Mouse (Mus musculus) forebrain, embryonic 11.5 days (tissue): ENCODE results near the gene Vat1l. TPM values are rescaled to one million over a fixed set of nuclear protein-coding genes. Genes with fewer than 3 reads are reported as not detected.

Source experiments
- ATAC-seq: fragments of 200-750 bp; cut with Nextera tagmentation; replicated peaks from 2 replicates; pipeline ENCODE4 v1.8.0; 2017; ENCODE audit warnings: moderate TSS enrichment; ENCODE audit not compliant: low FRiP score
- DNase-seq: peaks from one replicate; pipeline ENCODE4 v3.0.0-alpha.2; 2017; ENCODE audit warnings: low spot score
- H3K27ac ChIP-seq: fragments of 300-500 bp; sonication (generic); 2 replicates; pipeline ENCODE4 v1.5.1; 2014; ENCODE audit warnings: low read depth, low read length
- H3K27me3 ChIP-seq: fragments of 300-500 bp; sonication (generic); 2 replicates; pipeline ENCODE4 v1.6.1; 2014; ENCODE audit warnings: mild to moderate bottlenecking, low read length, mixed read lengths; ENCODE audit not compliant: control insufficient read depth, insufficient read depth
- H3K36me3 ChIP-seq: fragments of 300-500 bp; sonication (generic); 2 replicates; pipeline ENCODE4 v1.6.1; 2014; ENCODE audit warnings: mild to moderate bottlenecking, low read length, moderate library complexity, mixed read lengths; ENCODE audit not compliant: control insufficient read depth, insufficient read depth
- H3K4me1 ChIP-seq: fragments of 300-500 bp; sonication (generic); replicated peaks from 2 replicates; pipeline ENCODE4 v1.6.1; 2014; ENCODE audit warnings: low read length, mixed read lengths; ENCODE audit not compliant: control insufficient read depth, insufficient read depth
- H3K4me2 ChIP-seq: fragments of 300-500 bp; sonication (generic); 2 replicates; pipeline ENCODE4 v1.6.1; 2014; ENCODE audit warnings: low read depth, mild to moderate bottlenecking, low read length, moderate library complexity, mixed read lengths; ENCODE audit not compliant: severe bottlenecking
- H3K4me3 ChIP-seq: fragments of 300-500 bp; sonication (generic); 2 replicates; pipeline ENCODE4 v1.5.1; 2014; ENCODE audit warnings: low read depth, low read length
- H3K9ac ChIP-seq: fragments of 300-500 bp; sonication (generic); 2 replicates; pipeline ENCODE4 v1.6.1; 2014; ENCODE audit warnings: low read length
- H3K9me3 ChIP-seq: fragments of 300-500 bp; sonication (generic); 2 replicates; pipeline ENCODE4 v1.6.1; 2016; ENCODE audit warnings: low read length, mixed read lengths; ENCODE audit not compliant: control insufficient read depth
- WGBS: fragments of 180-500 bp; shearing (Covaris S2); extraction: QIAGEN DNeasy Blood & Tissue Kit; methylation state at CpG from one replicate; pipeline ENCODE4 v1.1.7; 2014; 5-methylcytosine and 5-hydroxymethylcytosine counted together
- polyA plus RNA-seq: library from polyadenylated mRNA; unstranded; fragments of >200 nt; fragmentation: Nextera tagmentation; extraction: Ambion mirVana; gene quantifications from 2 replicates; pipeline ENCODE4 v1.2.1, GENCODE M21; 2014

The Vat1l gene
- polyA plus RNA-seq, 1 experiment from 2014 or later = 9.6 TPM

DNA sequence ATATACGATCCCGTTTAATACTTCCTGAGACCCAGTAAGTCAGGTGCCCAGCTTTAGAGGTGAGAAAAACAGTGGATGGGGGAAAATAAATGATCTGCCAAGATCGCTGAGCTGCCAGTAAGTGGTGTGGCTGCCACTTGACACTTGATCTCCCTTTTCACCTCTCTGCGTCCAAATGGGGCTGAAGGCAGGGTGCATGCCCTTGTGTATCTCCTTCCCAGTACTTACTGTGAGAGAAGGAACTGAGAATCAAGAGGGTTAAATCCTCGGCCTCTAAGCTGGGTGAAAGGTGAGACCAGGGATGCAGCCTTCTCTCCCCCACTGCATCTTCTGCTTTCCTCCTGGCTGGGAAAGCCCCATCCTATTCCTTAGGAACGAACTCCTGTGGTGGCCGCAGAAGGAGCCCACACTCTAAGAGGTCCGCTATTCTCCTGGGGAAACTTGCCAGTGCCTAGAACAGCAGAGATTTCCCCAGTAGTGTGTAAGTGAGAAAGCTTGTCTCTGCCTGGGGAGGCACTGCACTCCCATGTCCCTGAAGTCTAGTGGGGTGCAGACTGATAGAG lies 1.1 kb downstream of the Vat1l start:
- Histone ChIP-seq H3K9ac (no peak overlapping the region), H3K36me3 (no peaks in the 10 kb centered on the region), H3K4me2 (peak overlapping the region; percentile 88), H3K9me3 (no peaks in the 10 kb centered on the region), H3K27ac (no peak overlapping the region), H3K4me3 (peak overlapping the region; percentile 61), H3K4me1 (peaks cover 9% of the 10 kb centered on the region; the same call in 1 of the 2 replicates), H3K27me3 (no peaks in the 10 kb centered on the region)
- ATAC-seq = no peak
- DNase-seq = no peak
- 3% methylated on average over 8 of the region's 8 CpGs for WGBS

- 51% methylated on average over 4 of the region's 4 CpGs for WGBS
- Histone ChIP-seq H3K9me3 (no peaks in the 10 kb centered on the region), H3K27ac (no peak overlapping the region), H3K4me2 (peak overlapping the region; percentile 88), H3K27me3 (no peaks in the 10 kb centered on the region), H3K4me1 (peaks cover 9% of the 10 kb centered on the region; the same call in 1 of the 2 replicates), H3K36me3 (no peaks in the 10 kb centered on the region), H3K9ac (no peak overlapping the region), H3K4me3 (peak overlapping the region; percentile 61)
- DNase-seq (no peak), ATAC-seq (no peak)
Measured at GRCm38 (mm10) chr8:114207026-114207425, 1.6 kb downstream of the Vat1l start.

DNA sequence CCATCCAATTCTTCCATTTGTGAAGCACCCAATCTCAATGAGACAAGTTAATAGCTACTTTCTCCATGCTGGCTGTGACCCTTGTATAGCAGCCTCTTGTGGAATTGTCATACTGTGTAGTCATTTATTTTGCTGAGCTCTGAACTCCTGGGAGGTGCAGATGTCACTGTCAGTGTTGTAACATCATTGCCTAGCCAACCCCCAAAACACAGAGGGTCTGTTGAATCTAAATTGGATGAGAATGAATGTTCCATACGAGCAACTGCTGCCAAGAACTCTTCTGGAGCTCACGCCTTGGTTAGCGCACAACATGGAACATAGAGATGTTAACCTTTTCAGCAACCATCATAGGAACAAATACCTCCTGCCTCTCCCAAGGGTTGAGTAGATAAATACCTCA lies 15.4 kb downstream of the Vat1l start:
- H3K4me3 ChIP-seq = no peak overlapping the region
- no peak for ATAC-seq
- H3K27me3 ChIP-seq = no peaks in the 10 kb centered on the region
- no peaks in the 10 kb centered on the region for H3K36me3 ChIP-seq
- no peak for DNase-seq
- no peak overlapping the region for H3K27ac ChIP-seq
- H3K9ac ChIP-seq = no peak overlapping the region
- H3K4me1 ChIP-seq = no peaks in the 10 kb centered on the region
- H3K9me3 ChIP-seq = no peaks in the 10 kb centered on the region
- no peak overlapping the region for H3K4me2 ChIP-seq
- 87% methylated on average over 3 of the region's 3 CpGs for whole genome bisulfite sequencing

DNA sequence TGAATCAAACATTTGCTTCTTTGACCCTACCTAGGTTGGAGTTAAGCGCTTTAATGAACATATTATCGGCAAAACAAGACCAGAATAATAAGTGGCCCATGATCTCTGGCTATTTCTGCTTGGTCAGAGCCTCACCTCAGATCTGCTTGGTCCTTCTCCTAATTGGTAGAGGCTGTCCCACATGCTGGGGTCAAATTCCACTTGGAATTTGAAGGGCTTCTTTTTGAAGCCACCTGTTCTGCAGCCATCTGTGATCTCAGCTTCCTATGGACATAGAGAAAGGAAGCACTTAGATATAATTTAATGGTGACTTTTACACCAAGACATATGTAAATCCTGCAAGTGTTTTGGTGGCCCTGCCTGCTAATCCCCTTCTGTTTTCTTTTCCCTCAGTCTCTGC lies 16.6 kb downstream of the Vat1l start:
- Histone ChIP-seq H3K9ac (no peak overlapping the region), H3K27ac (no peak overlapping the region), H3K9me3 (no peaks in the 10 kb centered on the region), H3K4me1 (no peaks in the 10 kb centered on the region), H3K36me3 (no peaks in the 10 kb centered on the region), H3K4me2 (no peak overlapping the region), H3K4me3 (no peak overlapping the region), H3K27me3 (no peaks in the 10 kb centered on the region)
- ATAC-seq (no peak), DNase-seq (no peak)
- 85% methylated on average over 2 of the region's 2 CpGs for WGBS

DNA sequence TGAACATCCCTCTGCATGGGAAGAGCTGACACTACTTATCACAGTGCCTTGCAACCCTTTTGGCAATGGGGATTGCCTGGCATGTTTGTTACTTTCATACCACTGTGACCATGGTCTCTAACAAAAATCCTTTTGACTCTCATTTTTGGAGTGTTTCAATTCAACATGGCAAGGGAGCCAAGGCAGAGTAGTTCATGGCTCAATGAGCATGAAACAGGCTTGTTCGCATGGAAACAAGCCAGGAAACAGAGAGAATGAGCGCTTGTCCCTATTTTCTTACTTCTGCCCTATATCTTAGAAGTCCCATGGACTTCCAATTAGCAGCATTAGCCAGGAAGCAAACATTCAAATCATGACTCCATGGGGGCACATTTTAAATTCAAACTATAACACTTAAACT lies 18.6 kb downstream of the Vat1l start:
- Histone ChIP-seq H3K4me3 (no peak overlapping the region), H3K27me3 (no peaks in the 10 kb centered on the region), H3K9me3 (no peaks in the 10 kb centered on the region), H3K27ac (no peak overlapping the region), H3K36me3 (no peaks in the 10 kb centered on the region), H3K9ac (no peak overlapping the region), H3K4me1 (no peaks in the 10 kb centered on the region), H3K4me2 (no peak overlapping the region)
- ATAC-seq = no peak
- no peak for DNase-seq
- WGBS = 80% methylated on average over 2 of the region's 2 CpGs

DNA sequence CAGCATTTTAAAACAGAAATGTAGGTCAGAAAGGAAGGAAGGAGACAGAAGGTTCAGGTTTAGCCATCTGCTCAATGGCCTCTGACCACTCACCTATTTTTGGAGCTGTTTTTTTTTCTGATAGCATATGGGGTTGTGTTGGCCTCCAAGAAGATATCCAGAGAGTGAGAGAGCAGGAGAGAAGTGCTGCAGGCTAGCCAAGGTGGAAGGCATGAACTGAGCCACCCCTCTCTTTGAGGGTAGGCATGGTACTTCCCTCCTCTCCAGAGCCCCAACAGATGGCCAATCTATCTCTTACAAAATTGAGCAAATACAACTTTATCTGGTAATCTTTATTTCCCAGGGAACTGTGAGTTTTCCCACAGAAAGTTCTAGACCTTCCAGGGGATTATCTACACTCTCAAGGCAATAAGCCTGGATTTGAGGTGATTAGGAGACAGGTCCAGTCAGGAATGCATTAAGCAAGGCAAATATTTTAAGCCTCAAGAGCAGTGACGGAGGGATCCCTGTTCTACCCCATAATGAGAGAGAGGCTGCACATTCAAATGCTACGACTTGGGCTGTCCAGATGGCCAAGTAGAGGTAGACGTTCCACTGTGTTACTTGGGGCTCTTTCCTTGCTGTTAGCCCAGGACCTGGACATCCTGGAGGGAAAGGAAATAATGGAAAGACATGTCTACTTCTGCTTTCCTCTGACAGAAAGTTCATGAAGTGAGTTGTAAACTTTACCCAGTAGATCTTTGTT lies 46.1 kb downstream of the Vat1l start:
- Histone ChIP-seq H3K27ac (no peak overlapping the region), H3K4me2 (no peak overlapping the region), H3K4me3 (no peak overlapping the region), H3K27me3 (no peaks in the 10 kb centered on the region), H3K36me3 (no peaks in the 10 kb centered on the region), H3K4me1 (no peaks in the 10 kb centered on the region), H3K9ac (no peak overlapping the region), H3K9me3 (no peaks in the 10 kb centered on the region)
- DNase-seq = no peak
- WGBS = 81% methylated on average over 3 of the region's 3 CpGs
- ATAC-seq = no peak

- no peaks in the 10 kb centered on the region for H3K36me3 ChIP-seq
- WGBS = 88% methylated on average over 4 of the region's 4 CpGs
- no peak for ATAC-seq
- no peak overlapping the region for H3K4me2 ChIP-seq
- no peaks in the 10 kb centered on the region for H3K4me1 ChIP-seq
- no peak overlapping the region for H3K9ac ChIP-seq
- no peaks in the 10 kb centered on the region for H3K9me3 ChIP-seq
- no peak overlapping the region for H3K4me3 ChIP-seq
- no peaks in the 10 kb centered on the region for H3K27me3 ChIP-seq
- no peak for DNase-seq
- H3K27ac ChIP-seq = no peak overlapping the region
Measured at GRCm38 (mm10) chr8:114258685-114259084, 53.3 kb downstream of the Vat1l start.

DNA sequence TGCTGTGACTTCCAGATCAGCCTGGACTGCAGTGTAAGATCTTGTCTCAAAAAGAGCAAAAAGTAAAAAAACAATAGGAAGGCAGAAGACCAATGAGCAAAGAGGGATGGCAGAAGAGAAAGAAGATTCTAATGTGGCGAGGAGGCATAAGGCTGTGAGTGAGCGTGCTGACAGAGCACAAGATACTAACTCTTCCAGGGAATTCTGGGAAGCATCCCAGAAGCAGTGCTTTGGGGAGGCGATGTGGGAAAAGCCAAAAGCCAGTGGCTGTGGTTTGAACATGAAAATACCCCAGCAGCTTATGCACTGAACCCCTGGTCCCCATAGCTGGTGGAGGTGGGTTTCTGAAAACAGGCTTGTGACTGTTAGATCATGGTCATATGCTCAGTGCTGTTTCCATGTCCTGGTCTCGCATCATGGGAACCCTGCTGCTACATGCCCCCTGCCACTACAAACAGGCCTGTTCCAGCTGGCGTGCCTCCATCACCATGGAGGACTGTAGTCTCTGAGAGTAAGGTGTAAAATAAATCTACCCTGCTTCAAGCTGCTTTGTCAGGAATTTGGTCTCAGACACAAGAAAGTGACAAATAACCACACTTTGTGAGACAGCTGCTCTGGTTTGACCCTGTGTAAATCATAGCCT lies 54.4 kb downstream of the Vat1l start:
- 87% methylated on average over 5 of the region's 5 CpGs for WGBS
- Histone ChIP-seq H3K36me3 (no peaks in the 10 kb centered on the region), H3K4me1 (no peaks in the 10 kb centered on the region), H3K9me3 (no peaks in the 10 kb centered on the region), H3K27me3 (no peaks in the 10 kb centered on the region), H3K4me3 (no peak overlapping the region), H3K9ac (no peak overlapping the region), H3K4me2 (no peak overlapping the region), H3K27ac (no peak overlapping the region)
- DNase-seq (no peak), ATAC-seq (no peak)
